Mouse (Mus musculus): ENCODE measurements at regions not wholly inside any gene's neighbourhood (a gene's known extent, or its start where the extent isn't known, plus 50 kb on each side); places are given as distances from the start of the nearest gene placed in this dataset.
A peak's percentile ranks its signal among the peaks of the same experiment; 100 is the strongest.

DNA sequence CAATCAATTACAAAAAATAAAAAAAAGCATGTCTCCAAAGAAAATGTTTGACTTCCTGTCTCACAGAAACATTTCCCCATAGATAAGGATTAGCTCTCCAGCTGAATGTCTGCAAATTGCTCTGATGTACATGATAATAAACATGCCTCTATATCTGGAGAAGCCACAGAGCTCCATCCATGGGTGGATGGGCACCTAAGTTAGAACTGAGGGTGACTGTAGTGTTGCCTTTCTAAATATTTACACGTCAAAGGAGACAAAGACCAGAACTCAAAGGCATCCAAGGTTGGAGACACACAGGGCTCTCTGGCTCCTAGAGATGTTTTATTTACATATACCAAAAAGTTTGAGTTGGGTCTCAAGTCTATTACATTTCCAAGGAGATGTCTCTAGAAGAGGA lies 427.1 kb upstream of the Map3k7 start:
- DNase-seq = peak; percentile 21

DNA sequence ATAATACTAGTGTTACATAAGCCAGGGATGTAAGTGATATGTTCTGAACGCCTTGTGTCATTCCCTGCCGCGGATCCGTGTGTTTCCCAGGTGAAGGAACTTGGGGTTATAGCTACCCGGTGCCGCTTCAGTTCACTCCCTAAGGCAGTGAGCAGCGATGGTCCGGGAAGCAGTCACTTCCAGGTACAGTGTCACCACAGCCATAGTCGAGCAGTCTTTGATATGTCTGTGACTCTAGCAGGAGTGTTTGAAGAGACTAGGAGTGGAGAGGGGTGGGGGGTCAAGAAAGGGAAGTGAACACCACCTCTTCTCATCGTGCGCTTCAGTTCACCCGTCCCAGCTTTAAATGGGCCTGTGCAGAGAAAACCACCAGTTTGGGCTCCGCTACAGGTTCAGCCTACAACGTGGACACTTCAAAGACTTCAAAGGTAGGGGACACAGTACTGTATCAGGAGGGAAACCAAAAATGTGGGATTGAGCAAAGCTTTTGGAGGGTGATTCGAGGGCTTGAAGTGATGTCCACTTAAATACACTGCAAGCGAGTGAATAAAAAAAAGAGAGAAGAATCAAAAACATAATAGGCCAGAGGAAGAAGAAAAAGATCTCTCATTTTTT lies 410.0 kb upstream of the Map3k7 start:
- peak; percentile 78 for DNase-seq

GRCm38 (mm10) chr4:31555077-31555476 lies 408.8 kb upstream of the Map3k7 start:
- DNase-seq = no peak

GRCm38 (mm10) chr4:31557261-31557660 lies 406.6 kb upstream of the Map3k7 start:
- no peak for DNase-seq

DNA sequence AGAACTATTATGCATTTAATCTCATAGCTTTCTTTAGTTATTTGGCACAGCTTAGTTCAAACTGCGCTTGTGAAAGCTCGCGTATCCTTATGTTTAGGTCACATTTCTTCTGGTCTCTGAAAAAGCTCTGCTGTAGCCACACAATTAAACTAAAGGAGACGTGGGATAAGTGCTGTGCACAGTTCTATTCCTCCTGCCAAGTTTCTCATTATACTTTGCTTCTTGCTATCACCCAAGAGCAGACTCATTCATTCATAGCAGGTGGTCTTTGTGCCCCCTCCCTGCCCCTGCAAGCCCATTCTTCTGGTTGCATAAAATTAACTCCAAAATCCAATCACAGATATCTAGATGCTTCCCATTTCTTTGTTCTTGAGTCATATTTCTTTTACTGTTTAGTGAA lies 403.6 kb upstream of the Map3k7 start:
- no peak for DNase-seq

- DNase-seq = no peak
Observed at GRCm38 (mm10) chr4:31561183-31561582, 402.7 kb upstream of the Map3k7 start.

GRCm38 (mm10) chr4:31561823-31562222 lies 402.1 kb upstream of the Map3k7 start:
- no peak for DNase-seq

GRCm38 (mm10) chr4:31566158-31566557 lies 397.7 kb upstream of the Map3k7 start:
- peak; percentile 92 for DNase-seq

- DNase-seq = no peak
Observed at GRCm38 (mm10) chr4:31566834-31567233, 397.1 kb upstream of the Map3k7 start.

DNA sequence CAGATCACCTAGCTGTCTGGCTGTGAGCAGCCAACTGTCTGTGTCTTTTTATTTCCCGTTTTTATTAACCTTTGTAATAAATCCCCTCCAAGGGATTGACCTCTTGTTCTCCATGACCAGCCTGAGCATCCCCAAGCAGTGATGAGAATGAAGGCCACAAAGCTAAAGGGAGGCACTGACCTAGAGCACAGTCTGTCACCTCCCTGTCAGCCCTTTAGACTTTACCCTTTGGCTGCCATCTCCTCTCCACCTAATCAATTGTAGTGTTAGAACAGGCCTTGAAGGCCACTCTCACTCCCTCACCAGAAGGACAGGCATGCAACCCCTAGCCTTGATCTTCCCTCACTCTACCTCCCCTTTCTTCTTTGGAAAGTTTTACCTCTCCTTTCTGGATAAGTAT lies 394.2 kb upstream of the Map3k7 start:
- no peak for DNase-seq

DNA sequence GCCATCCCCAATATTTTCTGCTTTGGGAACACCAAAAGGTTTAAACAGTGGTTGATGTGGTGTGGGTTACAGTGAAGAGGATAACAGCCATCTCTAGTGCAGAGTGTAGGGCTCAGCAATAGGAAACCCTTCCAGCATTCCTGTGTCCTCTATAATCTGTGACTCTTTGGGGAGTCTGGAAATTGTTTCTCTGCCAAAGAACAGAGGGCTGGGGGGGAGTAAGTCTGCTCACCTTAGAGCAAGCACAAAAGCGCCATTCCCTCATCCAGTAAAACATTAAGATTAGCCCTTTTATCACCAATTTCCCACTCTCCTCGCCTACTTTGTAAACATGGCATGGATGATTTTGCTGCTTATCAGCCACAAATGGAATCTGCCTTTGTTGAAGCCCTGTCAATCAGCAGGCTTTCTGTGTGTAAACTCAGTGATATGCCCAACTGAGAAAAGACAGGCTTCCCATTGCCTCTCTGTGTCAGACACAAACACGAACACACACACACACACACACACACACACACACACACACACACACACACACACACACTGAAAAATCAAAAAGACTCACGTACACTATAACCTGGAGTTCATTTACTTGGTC lies 386.8 kb upstream of the Map3k7 start:
- DNase-seq = no peak

- no peak for DNase-seq
Observed at GRCm38 (mm10) chr4:31583495-31583894, 380.4 kb upstream of the Map3k7 start.

- DNase-seq = no peak
Observed at GRCm38 (mm10) chr4:31584171-31584570, 379.7 kb upstream of the Map3k7 start.

GRCm38 (mm10) chr4:31594089-31594488 lies 369.8 kb upstream of the Map3k7 start:
- DNase-seq = no peak

- DNase-seq = no peak
Observed at GRCm38 (mm10) chr4:31601536-31601935, 362.4 kb upstream of the Map3k7 start.

DNA sequence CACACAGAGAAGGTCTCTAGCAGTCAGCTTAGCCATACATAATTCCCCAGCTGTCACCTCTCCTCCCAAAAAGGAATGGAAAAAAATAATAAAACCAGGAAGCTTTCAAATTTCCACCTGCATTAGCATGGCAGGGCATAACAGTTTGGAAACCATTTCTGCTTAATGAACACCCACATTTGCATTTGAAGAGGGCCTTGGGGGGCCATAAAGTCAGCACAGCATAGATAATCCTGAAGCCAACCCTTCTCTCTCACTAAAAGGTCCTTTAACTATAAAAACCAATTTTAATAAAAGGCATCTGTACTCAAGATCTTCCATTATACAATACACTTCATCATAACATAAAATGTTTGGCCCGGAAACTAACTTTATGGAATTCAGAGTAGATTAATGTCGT lies 360.1 kb upstream of the Map3k7 start:
- DNase-seq = no peak

DNA sequence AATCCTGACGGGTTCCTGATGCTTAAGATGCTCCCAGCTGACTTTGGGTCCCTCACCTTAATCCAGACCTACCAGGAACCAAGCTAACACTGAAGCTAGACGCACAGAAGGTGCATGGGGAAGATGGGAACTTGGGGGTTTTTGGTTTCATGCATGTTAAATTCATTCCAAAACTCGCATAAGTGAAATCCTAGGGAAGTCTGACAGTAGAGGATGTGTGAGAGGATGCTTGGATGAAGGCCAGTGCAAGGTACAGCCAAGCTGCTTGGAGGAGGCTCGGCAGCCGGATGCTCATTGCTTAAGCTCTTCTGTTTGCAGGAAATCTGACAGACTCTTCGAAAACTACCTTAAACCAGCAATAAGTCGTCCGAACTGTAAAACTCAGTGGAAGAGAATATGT lies 355.1 kb upstream of the Map3k7 start:
- DNase-seq = no peak

DNA sequence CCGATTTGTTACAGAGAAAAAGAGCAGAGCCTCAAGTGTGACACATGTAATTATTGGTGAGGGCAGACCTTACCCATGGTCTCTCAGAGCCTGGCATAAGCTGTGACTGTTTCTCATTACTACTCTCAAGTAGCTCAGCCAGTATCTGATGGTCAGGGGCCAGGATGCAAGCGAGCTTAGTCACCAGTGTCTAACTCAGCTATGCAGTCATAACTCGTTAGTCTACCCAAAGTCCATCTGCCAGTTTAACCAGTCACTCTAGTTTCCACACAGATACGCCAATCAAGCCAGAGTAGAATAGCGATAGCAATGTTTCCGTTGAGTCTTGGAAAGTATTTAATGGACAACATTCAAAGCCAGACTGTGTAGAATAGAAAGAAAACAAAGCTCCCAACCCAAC lies 354.3 kb upstream of the Map3k7 start:
- DNase-seq = no peak

- no peak for DNase-seq
Observed at GRCm38 (mm10) chr4:31612147-31612824, 351.6 kb upstream of the Map3k7 start.

DNA sequence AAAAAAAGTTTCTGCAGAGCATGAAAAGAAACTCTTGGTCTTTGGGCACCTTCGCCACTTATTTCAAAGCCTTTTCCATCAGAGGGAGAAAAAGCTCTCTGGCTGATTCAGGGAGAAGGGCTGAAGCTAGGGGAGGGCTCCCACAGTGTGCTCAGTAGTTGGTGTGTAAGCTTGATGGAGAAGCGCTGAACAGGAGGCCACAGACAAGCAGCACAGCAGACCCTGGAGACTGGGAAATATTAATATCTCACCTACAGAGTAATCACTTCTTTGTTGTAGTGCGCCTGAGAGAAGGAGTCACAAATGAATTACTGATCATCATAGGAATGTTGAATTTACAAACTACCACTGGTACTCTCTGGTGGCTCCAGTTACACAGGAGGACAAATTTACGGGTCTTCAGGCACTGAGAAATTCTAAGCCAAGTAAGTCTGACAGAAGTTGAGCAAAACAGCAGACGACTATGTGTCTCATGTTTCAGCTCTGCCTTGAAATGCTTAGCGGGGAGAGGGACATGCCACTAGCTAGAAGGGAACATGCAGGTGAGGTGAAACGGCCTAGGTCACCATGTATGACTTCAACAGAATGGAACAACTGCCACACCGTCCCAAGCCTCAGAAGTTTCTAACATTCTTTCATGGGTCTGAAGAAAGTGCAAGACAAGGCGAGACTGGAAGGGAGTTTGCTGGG lies 350.9 kb upstream of the Map3k7 start:
- no peak for DNase-seq

GRCm38 (mm10) chr4:31617572-31617971 lies 346.3 kb upstream of the Map3k7 start:
- DNase-seq = peak; percentile 29

DNA sequence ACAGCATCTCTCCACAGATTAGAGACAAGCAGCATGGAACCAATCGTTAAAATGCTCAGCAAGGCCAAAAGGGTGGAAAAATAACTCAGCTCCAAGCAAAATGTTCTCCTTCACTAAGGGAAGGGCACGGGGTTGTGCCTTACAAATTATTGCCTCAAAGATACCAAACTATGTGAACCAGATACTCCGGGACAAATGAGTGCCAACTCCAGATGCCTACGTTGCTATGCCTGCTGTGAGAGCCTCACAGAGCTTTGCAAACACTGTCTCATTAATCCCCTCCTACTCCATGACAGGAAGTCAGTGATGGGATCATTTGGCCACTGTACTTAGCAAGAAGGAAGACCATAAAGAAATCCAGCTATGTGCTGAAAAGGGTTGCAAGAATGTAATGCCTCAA lies 345.9 kb upstream of the Map3k7 start:
- peak; percentile 76 for DNase-seq

DNA sequence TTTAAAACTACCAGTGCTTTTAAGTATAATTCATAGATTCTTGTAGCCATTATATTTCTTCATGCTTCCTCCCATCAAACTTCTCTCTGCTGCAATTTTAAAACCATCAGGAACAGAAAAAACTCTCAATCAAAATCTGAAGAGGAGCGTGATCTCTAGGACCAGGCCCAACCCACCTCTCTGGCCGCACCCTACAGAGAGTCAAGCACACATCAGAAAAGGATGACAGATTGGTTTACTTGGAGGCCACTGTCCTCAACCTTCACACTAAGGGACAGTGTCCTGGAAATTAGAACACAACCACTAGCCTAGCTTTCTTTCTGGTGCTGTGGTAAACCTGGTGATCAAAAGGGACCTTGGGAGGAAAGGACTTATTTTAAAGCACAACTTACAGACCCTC lies 342.7 kb upstream of the Map3k7 start:
- peak; percentile 68 for DNase-seq

DNA sequence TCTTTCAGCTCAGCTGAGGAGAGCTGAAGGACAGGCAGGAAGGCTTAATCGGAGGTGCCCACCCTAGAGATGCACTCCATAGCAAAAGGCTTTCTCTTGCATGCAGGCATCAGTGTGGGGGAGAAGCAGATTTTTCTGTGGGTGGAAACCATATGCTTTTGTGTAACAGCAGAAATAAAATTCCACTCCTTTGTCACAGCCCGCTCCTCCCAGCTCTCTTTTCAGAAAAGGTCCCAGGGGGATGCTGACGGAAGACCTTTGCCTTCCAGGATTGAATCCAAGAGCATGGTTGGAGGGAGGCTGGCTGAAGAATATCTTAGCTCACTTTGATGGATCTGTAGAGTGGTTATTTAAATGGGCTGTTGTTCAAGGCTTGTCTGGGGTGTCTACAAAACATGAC lies 336.8 kb upstream of the Map3k7 start:
- peak; percentile 77 for DNase-seq

All from heart, adult 11 months (tissue).